34 mouse cellular contexts compared by ENCODE assay signal in genomic region chr11:120913796-120914195, GRCm38 (mm10).
"Had no signal": no experiment of that assay in that cellular context is flagged by ENCODE, and none has a peak within 500 bp of the region (broad histone marks: within the 10 kb centered on the region; RNA-seq: fewer than 3 reads in every experiment).

No protein-coding gene starts in this region.

- H3K27ac ChIP-seq: heart, embryonic 10.5 days; heart, embryonic 13.5 days; heart, embryonic 15.5 days; hindbrain, embryonic 10.5 days; hindbrain, embryonic 12.5 days; hindbrain, embryonic 13.5 days; hindbrain, embryonic 14.5 days; hindbrain, embryonic 15.5 days; hindbrain, postnatal 0 days; intestine, embryonic 15.5 days; kidney, embryonic 15.5 days; kidney, postnatal 0 days; layer of hippocampus, adult 2 months had no signal

- H3K27me3 ChIP-seq: heart, embryonic 12.5 days; heart, embryonic 13.5 days; heart, embryonic 15.5 days; hindbrain, embryonic 12.5 days; hindbrain, embryonic 13.5 days; hindbrain, embryonic 15.5 days; intestine, embryonic 15.5 days; kidney, embryonic 15.5 days had no signal

- H3K4me1 ChIP-seq: heart, embryonic 10.5 days; heart, embryonic 12.5 days; heart, embryonic 13.5 days; heart, embryonic 15.5 days; hindbrain, embryonic 10.5 days; hindbrain, embryonic 12.5 days; hindbrain, embryonic 13.5 days; hindbrain, embryonic 15.5 days; intestine, embryonic 15.5 days; kidney, embryonic 15.5 days had no signal

- DNase-seq: heart, postnatal 10 days; heart, postnatal 14 days; heart, postnatal 36 days; heart, postnatal 4 days; kidney, adult 11 months; kidney, adult 18-20 months; kidney, adult 2 months; kidney, adult 8-10 months; kidney, adult 9 months; kidney, postnatal 10 days; kidney, postnatal 14 days; kidney, postnatal 25 days; kidney, postnatal 36 days; kidney, postnatal 4 days; layer of hippocampus, adult 9-11 months; layer of hippocampus, postnatal 36 days had no signal

- H3K36me3 ChIP-seq: intestine, embryonic 15.5 days had no signal

- H3K4me3 ChIP-seq: heart, embryonic 10.5 days; heart, embryonic 12.5 days; heart, embryonic 13.5 days; heart, embryonic 15.5 days; hindbrain, embryonic 10.5 days; hindbrain, embryonic 12.5 days; hindbrain, embryonic 13.5 days; hindbrain, embryonic 15.5 days; intestine, embryonic 15.5 days; kidney, embryonic 15.5 days; layer of hippocampus, adult 2 months had no signal

- ATAC-seq: hindbrain, embryonic 16.5 days; hindbrain, postnatal 0 days; inflammation-experienced regulatory T-cells, adult 6 months; intestine, embryonic 15.5 days; intestine, embryonic 16.5 days; intestine, postnatal 0 days had no signal
